Mouse (Mus musculus) thymus, postnatal 0 days (tissue): ENCODE data around the gene Rad50. TPM values are rescaled to one million over a fixed set of nuclear protein-coding genes. Genes with fewer than 3 reads are reported as not detected.

Experiments used
- DNase-seq: peaks from one replicate; pipeline ENCODE4 v3.0.0-alpha.2; 2015; ENCODE audit warnings: low spot score
- polyA plus RNA-seq: library from polyadenylated mRNA; unstranded; fragments of >200 nt; fragmentation: Nextera tagmentation; extraction: Ambion mirVana; gene quantifications from 2 replicates; pipeline ENCODE4 v1.2.1, GENCODE M21; 2015

Gene Rad50
- polyA plus RNA-seq, 1 experiment from 2014 or later: 44.8 TPM

DNA sequence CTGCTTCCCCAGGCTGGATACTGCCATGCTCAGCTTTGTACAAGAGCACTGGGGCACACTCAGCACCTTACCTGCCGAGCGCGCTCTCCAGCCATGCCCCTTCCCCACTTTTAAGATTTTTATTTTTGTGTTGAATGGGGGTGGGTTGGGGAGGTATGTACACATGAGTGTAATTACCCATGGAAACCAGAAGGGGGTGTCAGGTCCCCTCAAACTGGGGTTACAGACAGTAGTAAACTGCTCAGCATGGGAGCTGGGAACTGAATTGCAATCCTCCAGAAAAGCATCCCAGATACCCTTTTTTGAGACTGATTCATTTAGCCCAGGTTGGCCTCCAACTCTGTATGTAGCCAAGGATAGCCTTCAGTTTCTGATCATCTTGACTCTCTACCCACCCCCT is 102.1 kb downstream of the Rad50 start:
- no peak for DNase-seq

Other genes starting within 250 kb of the Rad50 start
- gene Gm9837, start 236.8 kb downstream of the Rad50 start, polyA plus RNA-seq: not detected in 2 replicates
- gene Gm9945, start 227.2 kb downstream of the Rad50 start, polyA plus RNA-seq: not detected in 2 replicates
- 0.05 and 0.15 TPM in 2 replicates for gene Sowaha, start 227.0 kb downstream of the Rad50 start, polyA plus RNA-seq
- 11.1 and 12.1 TPM in 2 replicates for gene Sept8, start 188.1 kb downstream of the Rad50 start, polyA plus RNA-seq
- 23.8 and 25.1 TPM in 2 replicates for gene Kif3a, start 139.9 kb downstream of the Rad50 start, polyA plus RNA-seq
- 1.2 and 1.5 TPM in 2 replicates for gene Il4, start 88.7 kb downstream of the Rad50 start, polyA plus RNA-seq
- 1.0 and 1.3 TPM in 2 replicates for gene Il13, start 72.6 kb downstream of the Rad50 start, polyA plus RNA-seq
- 0.55 and 0.81 TPM in 2 replicates for gene Il5, start 13.5 kb upstream of the Rad50 start, polyA plus RNA-seq
- gene Irf1, start 62.7 kb upstream of the Rad50 start, polyA plus RNA-seq: 105 and 114 TPM in 2 replicates
- gene Gm17334, start 65.9 kb upstream of the Rad50 start, polyA plus RNA-seq: 0.94 and 1.2 TPM in 2 replicates
- 24.2 and 25.5 TPM in 2 replicates for gene Gm12216, start 151.9 kb upstream of the Rad50 start, polyA plus RNA-seq
- gene Slc22a5, start 184.3 kb upstream of the Rad50 start, polyA plus RNA-seq: 12.6 and 12.8 TPM in 2 replicates